Mouse (Mus musculus) lung, embryonic 16.5 days (tissue): ENCODE results near the gene Tm4sf4. TPM values are rescaled to one million over a fixed set of nuclear protein-coding genes. Genes with fewer than 3 reads are reported as not detected.

Experiments
- ATAC-seq: fragments of 200-750 bp; cut with Nextera tagmentation; 2 replicates; pipeline ENCODE4 v1.8.0; 2017; ENCODE audit warnings: low read depth, mild to moderate bottlenecking, moderate library complexity
- H3K27ac ChIP-seq: fragments of 300-500 bp; sonication (generic); 2 replicates; pipeline ENCODE4 v1.5.1; 2014; ENCODE audit warnings: mild to moderate bottlenecking, control low read depth, low read length
- H3K27me3 ChIP-seq: fragments of 300-500 bp; sonication (generic); 2 replicates; pipeline ENCODE4 v1.6.1; 2014; ENCODE audit warnings: low read depth, low read length, mixed read lengths; ENCODE audit not compliant: control insufficient read depth, insufficient read depth
- H3K36me3 ChIP-seq: fragments of 300-500 bp; sonication (generic); 2 replicates; pipeline ENCODE4 v1.6.1; 2014; ENCODE audit warnings: low read length; ENCODE audit not compliant: control insufficient read depth, insufficient read depth
- H3K4me1 ChIP-seq: fragments of 300-500 bp; sonication (generic); replicated peaks from 2 replicates; pipeline ENCODE4 v1.6.1; 2014; ENCODE audit warnings: low read length, mixed read lengths; ENCODE audit not compliant: control insufficient read depth, insufficient read depth
- H3K4me2 ChIP-seq: fragments of 300-500 bp; sonication (generic); 2 replicates; pipeline ENCODE4 v1.6.1; 2014; ENCODE audit warnings: low read depth, low read length, control low read depth
- H3K4me3 ChIP-seq: fragments of 300-500 bp; sonication (generic); 2 replicates; pipeline ENCODE4 v1.5.1; 2014; ENCODE audit warnings: mild to moderate bottlenecking, low read length, control low read depth
- H3K9ac ChIP-seq: fragments of 300-500 bp; sonication (generic); 2 replicates; pipeline ENCODE4 v1.6.1; 2014; ENCODE audit warnings: low read length, control low read depth
- H3K9me3 ChIP-seq: fragments of 300-500 bp; sonication (generic); 2 replicates; pipeline ENCODE4 v1.6.1; 2016; ENCODE audit warnings: low read length; ENCODE audit not compliant: control insufficient read depth
- WGBS: fragments of 180-500 bp; shearing (Covaris S2); extraction: QIAGEN DNeasy Blood & Tissue Kit; methylation state at CpG from one replicate; pipeline ENCODE4 v1.1.7; 2014; 5-methylcytosine and 5-hydroxymethylcytosine counted together
- polyA plus RNA-seq: library from polyadenylated mRNA; unstranded; fragments of >200 nt; fragmentation: Nextera tagmentation; extraction: Ambion mirVana; gene quantifications from 2 replicates; pipeline ENCODE4 v1.2.1, GENCODE M21; 2015

Tm4sf4 gene
- polyA plus RNA-seq, 1 experiment from 2014 or later = 0.49 TPM

DNA sequence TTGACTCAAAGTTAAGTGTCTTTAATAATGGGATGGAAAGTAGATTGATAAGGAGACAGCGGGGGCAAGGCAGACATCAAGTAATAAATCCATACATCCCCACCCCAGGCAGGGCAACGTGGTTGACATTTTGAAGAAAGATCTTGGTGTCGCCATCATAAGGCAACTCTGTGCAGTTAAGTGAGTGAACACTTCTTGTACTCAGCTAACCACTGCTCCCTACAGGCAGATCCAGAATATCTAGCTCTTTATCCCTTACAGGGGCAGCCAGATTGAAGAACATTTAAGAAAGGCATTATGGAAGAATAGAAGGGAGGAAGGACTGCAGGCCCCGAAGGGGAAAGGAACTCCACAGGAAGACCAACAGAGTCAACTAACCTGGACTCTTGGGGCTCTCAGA, 4.4 kb downstream of the Tm4sf4 start:
- Histone ChIP-seq H3K9ac (no peak overlapping the region), H3K9me3 (no peaks in the 10 kb centered on the region), H3K27ac (no peak overlapping the region), H3K4me3 (no peak overlapping the region), H3K36me3 (no peaks in the 10 kb centered on the region), H3K4me2 (no peak overlapping the region), H3K27me3 (no peaks in the 10 kb centered on the region), H3K4me1 (peaks cover 5% of the 10 kb centered on the region)
- ATAC-seq = no peak
- WGBS = 37% methylated on average over 4 of the region's 4 CpGs

DNA sequence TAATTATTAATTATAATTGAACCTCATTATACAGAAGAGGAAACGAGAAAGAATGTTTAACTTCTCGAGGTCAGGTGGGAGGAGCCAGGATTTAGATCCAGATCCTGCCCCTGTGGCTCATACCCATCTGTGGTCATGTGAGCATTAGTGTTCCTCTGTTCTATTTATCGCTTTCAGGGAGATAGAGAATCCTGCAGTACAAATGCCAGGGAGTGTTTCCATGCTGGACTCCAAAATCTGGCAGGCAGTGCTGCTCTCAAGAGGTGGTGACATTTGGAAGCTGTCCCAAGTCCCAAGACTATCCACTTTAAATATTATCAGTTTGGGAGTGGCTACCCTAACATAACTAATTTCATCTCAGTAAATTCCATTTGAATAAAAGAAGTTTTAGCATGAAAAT, 6.6 kb downstream of the Tm4sf4 start:
- H3K9ac ChIP-seq = no peak overlapping the region
- no peaks in the 10 kb centered on the region for H3K36me3 ChIP-seq
- H3K4me1 ChIP-seq = peaks cover 5% of the 10 kb centered on the region
- no peak overlapping the region for H3K4me3 ChIP-seq
- ATAC-seq = no peak
- no peak overlapping the region for H3K27ac ChIP-seq
- WGBS = 55% methylated on average over 3 of the region's 3 CpGs
- H3K27me3 ChIP-seq = no peaks in the 10 kb centered on the region
- H3K9me3 ChIP-seq = no peaks in the 10 kb centered on the region
- no peak overlapping the region for H3K4me2 ChIP-seq

DNA sequence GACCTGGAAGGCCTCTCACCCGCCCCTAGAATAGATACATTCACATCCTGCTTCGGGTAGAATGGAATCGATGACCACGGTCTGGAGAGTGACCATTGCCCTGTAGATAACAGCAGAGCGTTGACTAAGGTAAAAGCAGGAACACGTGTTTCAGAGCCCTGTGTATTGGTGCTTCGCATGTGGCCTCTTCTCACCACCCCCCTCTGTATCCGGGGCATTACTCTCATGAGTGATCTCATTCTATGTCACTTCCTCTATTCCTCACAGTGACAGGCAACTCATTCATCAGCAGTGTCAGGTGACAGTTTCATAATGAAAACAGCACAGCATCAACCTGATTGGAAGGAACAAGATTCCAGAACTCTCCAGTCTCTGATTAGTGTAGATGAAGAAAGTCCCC, 10.2 kb downstream of the Tm4sf4 start:
- Histone ChIP-seq H3K4me1 (no peaks in the 10 kb centered on the region), H3K9ac (no peak overlapping the region), H3K9me3 (no peaks in the 10 kb centered on the region), H3K36me3 (no peaks in the 10 kb centered on the region), H3K27me3 (no peaks in the 10 kb centered on the region), H3K27ac (no peak overlapping the region), H3K4me3 (no peak overlapping the region), H3K4me2 (no peak overlapping the region)
- ATAC-seq = no peak
- WGBS = 61% methylated on average over 8 of the region's 8 CpGs

DNA sequence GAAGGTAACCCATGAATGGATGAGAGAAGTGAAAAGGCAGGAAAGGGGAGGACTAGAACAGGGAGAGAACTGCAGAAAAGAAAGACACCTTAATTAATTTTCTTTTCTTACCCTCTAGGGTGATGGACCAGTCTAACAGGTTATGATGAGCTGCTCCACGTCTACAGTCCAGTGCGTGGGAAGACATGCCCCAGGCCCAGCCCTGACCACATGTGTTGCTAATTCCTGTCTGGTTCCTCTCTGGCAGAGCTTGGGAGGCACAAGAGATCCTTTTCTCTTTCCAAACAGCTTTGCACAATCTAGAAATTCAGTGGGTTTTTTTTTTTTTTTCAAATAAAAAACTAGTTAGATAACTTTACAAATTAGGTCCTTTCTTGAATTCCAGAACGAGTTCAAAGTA, 15.8 kb downstream of the Tm4sf4 start:
- H3K9me3 ChIP-seq = no peaks in the 10 kb centered on the region
- 42% methylated on average over 3 of the region's 3 CpGs for WGBS
- H3K36me3 ChIP-seq = no peaks in the 10 kb centered on the region
- no peak overlapping the region for H3K27ac ChIP-seq
- no peak for ATAC-seq
- no peak overlapping the region for H3K4me2 ChIP-seq
- H3K9ac ChIP-seq = no peak overlapping the region
- no peak overlapping the region for H3K4me3 ChIP-seq
- H3K4me1 ChIP-seq = peaks cover 4% of the 10 kb centered on the region
- H3K27me3 ChIP-seq = no peaks in the 10 kb centered on the region

- Histone ChIP-seq H3K4me3 (no peak overlapping the region), H3K27me3 (no peaks in the 10 kb centered on the region), H3K4me2 (no peak overlapping the region), H3K27ac (peak overlapping the region; percentile 73), H3K36me3 (no peaks in the 10 kb centered on the region), H3K4me1 (peaks cover 6% of the 10 kb centered on the region), H3K9me3 (no peaks in the 10 kb centered on the region), H3K9ac (no peak overlapping the region)
- WGBS = 16% methylated on average over 3 of the region's 3 CpGs
- ATAC-seq = peak; percentile 81
Observed at GRCm38 (mm10) chr3:57445706-57446105, 20.6 kb downstream of the Tm4sf4 start.

- Histone ChIP-seq H3K4me1 (peaks cover 6% of the 10 kb centered on the region), H3K27ac (no peak overlapping the region), H3K36me3 (no peaks in the 10 kb centered on the region), H3K4me3 (no peak overlapping the region), H3K9me3 (no peaks in the 10 kb centered on the region), H3K4me2 (no peak overlapping the region), H3K9ac (no peak overlapping the region), H3K27me3 (no peaks in the 10 kb centered on the region)
- 38% methylated on average over 1 of the region's 1 CpGs for WGBS
- ATAC-seq = no peak
Observed at GRCm38 (mm10) chr3:57447889-57448288, 22.8 kb downstream of the Tm4sf4 start.

DNA sequence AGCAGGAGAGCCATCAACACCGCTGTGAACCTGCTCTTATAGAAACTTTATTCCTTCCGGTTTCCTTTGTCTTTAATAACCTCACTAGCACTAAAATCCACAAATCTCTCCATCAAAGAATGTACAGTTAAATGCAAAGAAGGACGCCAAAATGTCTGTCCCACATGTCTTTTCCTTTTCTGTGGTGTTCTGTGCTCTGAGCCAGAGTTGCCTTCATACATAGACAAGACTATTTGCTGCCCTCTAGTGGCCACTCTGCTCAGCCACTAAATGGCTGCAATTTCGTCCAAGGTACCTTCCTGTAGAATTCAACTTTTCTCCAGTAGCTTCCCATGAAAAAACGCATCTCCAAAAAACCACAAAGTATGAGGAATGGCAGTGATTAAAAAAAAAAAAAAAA, 23.3 kb downstream of the Tm4sf4 start:
- Histone ChIP-seq H3K9me3 (no peaks in the 10 kb centered on the region), H3K9ac (no peak overlapping the region), H3K36me3 (no peaks in the 10 kb centered on the region), H3K27ac (no peak overlapping the region), H3K4me2 (no peak overlapping the region), H3K27me3 (no peaks in the 10 kb centered on the region), H3K4me3 (no peak overlapping the region), H3K4me1 (peaks cover 6% of the 10 kb centered on the region)
- ATAC-seq = no peak
- 25% methylated on average over 5 of the region's 5 CpGs for WGBS

- 37% methylated on average over 11 of the region's 11 CpGs for WGBS
Observed at GRCm38 (mm10) chr3:57458652-57459051, 33.5 kb downstream of the Tm4sf4 start.

GRCm38 (mm10) chr3:57463302-57463701, 38.2 kb downstream of the Tm4sf4 start:
- H3K9me3 ChIP-seq = no peaks in the 10 kb centered on the region
- peak; percentile 94 for ATAC-seq
- H3K9ac ChIP-seq = no peak overlapping the region
- peaks cover 15% of the 10 kb centered on the region for H3K4me1 ChIP-seq
- no peaks in the 10 kb centered on the region for H3K27me3 ChIP-seq
- 44% methylated on average over 4 of the region's 4 CpGs for WGBS
- H3K4me2 ChIP-seq = no peak overlapping the region
- peak overlapping the region; percentile 82 for H3K27ac ChIP-seq
- peaks cover 15% of the 10 kb centered on the region for H3K36me3 ChIP-seq
- H3K4me3 ChIP-seq = no peak overlapping the region

More at GRCm38 (mm10) chr3:57458652-57459051, 33.5 kb downstream of the Tm4sf4 start:
- Histone ChIP-seq H3K27me3 (no peaks in the 10 kb centered on the region), H3K9me3 (no peaks in the 10 kb centered on the region), H3K9ac (no peak overlapping the region), H3K27ac (no peak overlapping the region; the same call in 1 of the 2 replicates), H3K4me3 (no peak overlapping the region), H3K4me1 (peaks cover 4% of the 10 kb centered on the region), H3K36me3 (peaks cover 17% of the 10 kb centered on the region), H3K4me2 (no peak overlapping the region)
- ATAC-seq = 0 out of 2 replicates have a peak, but pooled peaks have one; percentile 15

GRCm38 (mm10) chr3:57466289-57466688, 41.2 kb downstream of the Tm4sf4 start:
- peaks cover 11% of the 10 kb centered on the region for H3K36me3 ChIP-seq
- peaks cover 30% of the 10 kb centered on the region for H3K4me1 ChIP-seq
- WGBS = 48% methylated on average over 3 of the region's 3 CpGs
- no peaks in the 10 kb centered on the region for H3K9me3 ChIP-seq
- H3K4me2 ChIP-seq = no peak overlapping the region
- H3K4me3 ChIP-seq = no peak overlapping the region
- no peak overlapping the region for H3K9ac ChIP-seq
- H3K27me3 ChIP-seq = no peaks in the 10 kb centered on the region
- no peak for ATAC-seq
- no peak overlapping the region for H3K27ac ChIP-seq
